In the genomic region with DNA sequence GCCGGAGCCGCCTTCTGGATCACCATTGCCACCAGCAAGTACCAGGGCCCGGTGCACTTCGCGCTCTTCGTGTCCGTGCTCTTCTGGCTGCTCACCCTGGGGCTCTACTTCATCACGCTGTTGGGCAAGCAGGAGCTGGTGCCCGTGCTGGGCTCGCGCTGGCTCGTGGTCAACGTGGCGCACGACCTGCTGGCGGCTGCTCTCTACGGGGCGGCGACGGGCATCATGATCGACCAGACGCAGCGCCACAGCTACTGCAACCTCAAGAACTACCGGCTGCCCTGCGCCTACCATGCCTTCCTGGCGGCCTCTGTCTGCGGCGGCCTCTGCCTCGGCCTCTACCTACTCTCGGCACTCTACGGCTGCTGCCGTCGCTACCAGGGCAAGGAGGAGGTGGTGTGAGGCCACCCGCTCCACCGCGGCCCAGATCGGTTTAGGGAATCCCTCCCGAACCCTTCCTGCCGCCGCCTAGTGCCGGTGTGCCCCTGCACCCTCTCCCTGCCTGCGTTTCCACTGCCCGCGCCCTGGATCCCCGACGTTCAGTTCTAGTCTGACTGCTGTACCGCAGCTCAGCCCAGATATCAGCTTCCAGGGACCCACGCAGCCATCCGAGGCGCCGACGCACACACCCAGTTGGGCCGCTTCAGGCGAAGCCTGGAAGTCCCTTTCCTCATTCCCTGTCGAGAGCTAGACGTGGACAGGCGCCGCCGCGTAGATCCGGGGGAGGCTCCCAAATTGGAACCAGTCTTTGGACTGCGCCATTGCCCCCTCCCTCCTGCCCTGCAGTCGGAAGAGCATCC, we compare ENCODE assay signal across 8 mouse cellular contexts. TPM values are rescaled to one million over a fixed set of nuclear protein-coding genes. Genes with fewer than 3 reads are reported as not detected.
DNase-seq lines count a peak whose midpoint lies in the region; ATAC-seq and TF ChIP-seq lines count a peak whose summit lies in the region.

No protein-coding gene starts in this region.

- TF ChIP-seq CTCF in lung, adult 2 months (IDR thresholded peaks at IDR 0.05; ENCODE audit: insufficient read depth, low read length), result no peak

- H3K4me1 ChIP-seq in embryonic facial prominence, embryonic 10.5 days, result peaks cover 37% of the 10 kb centered on the region
- H3K4me1 ChIP-seq in heart, embryonic 10.5 days, result peaks cover 46% of the 10 kb centered on the region
- H3K4me1 ChIP-seq in lung, adult 2 months (ENCODE audit: control insufficient read depth, insufficient read depth, low read length), result peaks cover 35% of the 10 kb centered on the region
- peaks cover 42% of the 10 kb centered on the region for H3K4me1 ChIP-seq in neural tube, embryonic 13.5 days (replicated peaks)

- no peaks in the 10 kb centered on the region for H3K9me3 ChIP-seq in embryonic facial prominence, embryonic 10.5 days
- H3K9me3 ChIP-seq in heart, embryonic 10.5 days, result no peaks in the 10 kb centered on the region
- no peaks in the 10 kb centered on the region for H3K9me3 ChIP-seq in neural tube, embryonic 13.5 days

- peak overlapping the region; percentile 85 for H3K9ac ChIP-seq in neural tube, embryonic 13.5 days

- H3K27ac ChIP-seq in embryonic facial prominence, embryonic 10.5 days (replicated peaks), result peak overlapping the region; percentile 89
- peak overlapping the region; percentile 93 for H3K27ac ChIP-seq in heart, embryonic 10.5 days
- H3K27ac ChIP-seq in neural tube, embryonic 13.5 days (replicated peaks), result peak overlapping the region; percentile 68

- no peaks in the 10 kb centered on the region for H3K36me3 ChIP-seq in embryonic facial prominence, embryonic 10.5 days (replicated peaks)
- peaks cover 3% of the 10 kb centered on the region; the same call in 1 of the 2 replicates for H3K36me3 ChIP-seq in heart, embryonic 10.5 days
- H3K36me3 ChIP-seq in neural tube, embryonic 13.5 days, result no peaks in the 10 kb centered on the region

- peak; percentile 41 for ATAC-seq in neural tube, embryonic 13.5 days (ENCODE audit: low read depth)

- peak overlapping the region; percentile 76 for H3K4me3 ChIP-seq in embryonic facial prominence, embryonic 10.5 days
- peak overlapping the region; percentile 80 for H3K4me3 ChIP-seq in heart, embryonic 10.5 days
- H3K4me3 ChIP-seq in lung, adult 2 months (replicated peaks; ENCODE audit: extremely low read depth, low read depth, low read length), result peak overlapping the region; percentile 78
- peak overlapping the region; percentile 62 for H3K4me3 ChIP-seq in neural tube, embryonic 13.5 days

- peak overlapping the region; percentile 82 for H3K4me2 ChIP-seq in neural tube, embryonic 13.5 days

- DNase-seq in B cell, adult 2 months, result peak; percentile 36 to 52
- DNase-seq in adrenal gland, adult 18-20 months (ENCODE audit: low spot score in 2 of 2), result peak; percentile 62 to 64
- DNase-seq in embryonic facial prominence, embryonic 10.5 days (ENCODE audit: low spot score), result peak; percentile 73
- DNase-seq in heart, embryonic 10.5 days (ENCODE audit: low spot score), result peak; percentile 82
- peak; percentile 57 for DNase-seq in kidney, adult 9 months
- peak; percentile 75 for DNase-seq in lung, adult 2 months
- peak; percentile 48 for DNase-seq in thymus, postnatal 14 days

- TF ChIP-seq POLR2A in lung, adult 2 months (IDR thresholded peaks at IDR 0.05; ENCODE audit: borderline replicate concordance, extremely low read depth, low read depth, low read length), result peak; percentile 84; the same call in 1 of the 2 replicates

- H3K27me3 ChIP-seq in embryonic facial prominence, embryonic 10.5 days (replicated peaks; ENCODE audit: low read depth, poor library complexity, severe bottlenecking), result peaks cover 47% of the 10 kb centered on the region
- H3K27me3 ChIP-seq in heart, embryonic 10.5 days (ENCODE audit: insufficient read depth, poor library complexity, severe bottlenecking), result peaks cover 4% of the 10 kb centered on the region; the same call in 1 of the 2 replicates
- peaks cover 43% of the 10 kb centered on the region for H3K27me3 ChIP-seq in neural tube, embryonic 13.5 days

- under 1% methylated on average over 63 of the region's 63 CpGs for WGBS in embryonic facial prominence, embryonic 10.5 days
- under 1% methylated on average over 63 of the region's 63 CpGs for WGBS in heart, embryonic 10.5 days
- WGBS in lung, adult 2 months, result 1% methylated on average over 63 of the region's 63 CpGs
- under 1% methylated on average over 63 of the region's 63 CpGs for WGBS in neural tube, embryonic 13.5 days

RNA-seq across cellular contexts. Expression of gene Marveld1, which starts 0.8 kb away (rescaled TPM):
- total RNA-seq in adrenal gland, adult 18-20 months (2021), result 10 to 100 TPM; 33.9 to 41.1 TPM
- polyA plus RNA-seq in embryonic facial prominence, embryonic 10.5 days (2016; fragmentation: Nextera tagmentation; extraction: Ambion mirVana), result 3.9 and 4.0 TPM in 2 replicates
- 6.5 and 8.1 TPM in 2 replicates for polyA plus RNA-seq in heart, embryonic 10.5 days (2016; fragmentation: Nextera tagmentation; extraction: Ambion mirVana)
- 215 and 250 TPM in 2 replicates for polyA plus RNA-seq in lung, adult 2 months (2012; rRNA removed)
- polyA plus RNA-seq in neural tube, embryonic 13.5 days (2015; fragmentation: Nextera tagmentation; extraction: Ambion mirVana), result 3.2 and 4.1 TPM in 2 replicates

RNA-seq across cellular contexts. Expression of gene Zfyve27, which starts 15.8 kb away (rescaled TPM):
- 10 to 100 TPM; 44.6 to 55.1 TPM for total RNA-seq in adrenal gland, adult 18-20 months (2021)
- 32.0 and 33.0 TPM in 2 replicates for polyA plus RNA-seq in embryonic facial prominence, embryonic 10.5 days (2016; fragmentation: Nextera tagmentation; extraction: Ambion mirVana)
- polyA plus RNA-seq in heart, embryonic 10.5 days (2016; fragmentation: Nextera tagmentation; extraction: Ambion mirVana), result 23.9 and 27.8 TPM in 2 replicates
- 39.3 and 53.9 TPM in 2 replicates for polyA plus RNA-seq in lung, adult 2 months (2012; rRNA removed)
- 62.0 and 65.1 TPM in 2 replicates for polyA plus RNA-seq in neural tube, embryonic 13.5 days (2015; fragmentation: Nextera tagmentation; extraction: Ambion mirVana)

RNA-seq across cellular contexts. Expression of gene Avpi1, which starts 19.1 kb away (rescaled TPM):
- total RNA-seq in adrenal gland, adult 18-20 months (2021), result 100 to 1,000 TPM in 1 of 2 experiments, 10 to 100 TPM in 1; 81.8 to 108 TPM
- polyA plus RNA-seq in embryonic facial prominence, embryonic 10.5 days (2016; fragmentation: Nextera tagmentation; extraction: Ambion mirVana), result 23.5 and 24.5 TPM in 2 replicates
- polyA plus RNA-seq in heart, embryonic 10.5 days (2016; fragmentation: Nextera tagmentation; extraction: Ambion mirVana), result 29.0 and 32.7 TPM in 2 replicates
- polyA plus RNA-seq in lung, adult 2 months (2012; rRNA removed), result 46.8 and 69.6 TPM in 2 replicates
- polyA plus RNA-seq in neural tube, embryonic 13.5 days (2015; fragmentation: Nextera tagmentation; extraction: Ambion mirVana), result 9.1 and 9.7 TPM in 2 replicates

RNA-seq across cellular contexts. Expression of gene Sfrp5, which starts 54.1 kb away (rescaled TPM):
- total RNA-seq in adrenal gland, adult 18-20 months (2021), result 1 to 10 TPM; 3.4 to 5.9 TPM
- polyA plus RNA-seq in embryonic facial prominence, embryonic 10.5 days (2016; fragmentation: Nextera tagmentation; extraction: Ambion mirVana), result 0.58 and 0.72 TPM in 2 replicates
- 7.9 and 18.6 TPM in 2 replicates for polyA plus RNA-seq in heart, embryonic 10.5 days (2016; fragmentation: Nextera tagmentation; extraction: Ambion mirVana)
- polyA plus RNA-seq in lung, adult 2 months (2012; rRNA removed), result 4.9 and 9.4 TPM in 2 replicates
- 20.0 and 26.8 TPM in 2 replicates for polyA plus RNA-seq in neural tube, embryonic 13.5 days (2015; fragmentation: Nextera tagmentation; extraction: Ambion mirVana)

RNA-seq across cellular contexts. Expression of gene Pi4k2a, which starts 57.7 kb away (rescaled TPM):
- 10 to 100 TPM; 70.0 to 95.0 TPM for total RNA-seq in adrenal gland, adult 18-20 months (2021)
- 28.0 and 30.2 TPM in 2 replicates for polyA plus RNA-seq in embryonic facial prominence, embryonic 10.5 days (2016; fragmentation: Nextera tagmentation; extraction: Ambion mirVana)
- 18.9 and 23.1 TPM in 2 replicates for polyA plus RNA-seq in heart, embryonic 10.5 days (2016; fragmentation: Nextera tagmentation; extraction: Ambion mirVana)
- 29.1 and 34.8 TPM in 2 replicates for polyA plus RNA-seq in lung, adult 2 months (2012; rRNA removed)
- polyA plus RNA-seq in neural tube, embryonic 13.5 days (2015; fragmentation: Nextera tagmentation; extraction: Ambion mirVana), result 30.3 and 34.0 TPM in 2 replicates

Comparison
In these comparisons a context has a peak if more than half of its experiments do, and no peak if none do; other contexts are left out.
1. Peak in every context shown above with its lines: DNase-seq, ATAC-seq, H3K4me3 ChIP-seq and H3K27ac ChIP-seq.
2. RNA of gene Marveld1, which starts 0.8 kb away (polyA plus RNA-seq): 215 to 250 TPM in lung, adult 2 months; 6.5 to 8.1 TPM in heart, embryonic 10.5 days, 3.2 to 4.1 TPM in neural tube, embryonic 13.5 days and 3.9 to 4.0 TPM in embryonic facial prominence, embryonic 10.5 days; every median in the first group is over 10 times any median in the second.